In genomic region chr12:36439396-36439795, GRCm38 (mm10) we compare ENCODE assay signal across 20 mouse cellular contexts. TPM values are rescaled to one million over a fixed set of nuclear protein-coding genes. Genes with fewer than 3 reads are reported as not detected.
DNase-seq lines count a peak whose midpoint lies in the region; ATAC-seq and TF ChIP-seq lines count a peak whose summit lies in the region.
"Had no signal": no experiment of that assay in that cellular context is flagged by ENCODE, and none has a peak within 500 bp of the region (broad histone marks: within the 10 kb centered on the region; RNA-seq: fewer than 3 reads in every experiment).

No protein-coding gene starts in this region.

- H3K27ac ChIP-seq in liver, postnatal 0 days (ENCODE audit: low read depth) = no peak overlapping the region
- H3K27ac ChIP-seq in midbrain, embryonic 13.5 days = no peak overlapping the region
- H3K27ac ChIP-seq: heart, embryonic 10.5 days; heart, embryonic 15.5 days; hindbrain, embryonic 15.5 days had no signal

- no peak overlapping the region for H3K4me3 ChIP-seq in liver, postnatal 0 days (ENCODE audit: low read depth, low read length)
- H3K4me3 ChIP-seq in midbrain, embryonic 13.5 days (replicated peaks) = no peak overlapping the region
- H3K4me3 ChIP-seq: embryonic facial prominence, embryonic 13.5 days; heart, embryonic 10.5 days; heart, embryonic 15.5 days; hindbrain, embryonic 15.5 days had no signal

- no peak for TF ChIP-seq CTCF in liver, postnatal 0 days (IDR thresholded peaks at IDR 0.05; ENCODE audit: low read depth)

- no peak for DNase-seq in liver, postnatal 0 days
- DNase-seq in liver = no peak
- DNase-seq in frontal cortex, postnatal 25 days (ENCODE audit: low spot score in 2 of 2) = no peak
- no peak for DNase-seq in cerebellum, postnatal 36 days
- DNase-seq: adrenal gland, postnatal 10 days; cerebellum, adult 11 months; cerebellum, adult 8-10 months; cerebellum, postnatal 14 days; gastrocnemius, postnatal 36 days; heart, adult 18-20 months; heart, postnatal 14 days had no signal

- TF ChIP-seq EP300 in liver, postnatal 0 days (IDR thresholded peaks at IDR 0.05; ENCODE audit: low read depth) = no peak

- H3K36me3 ChIP-seq in liver, postnatal 0 days (replicated peaks; ENCODE audit: insufficient read depth, low read length) = no peaks in the 10 kb centered on the region
- H3K36me3 ChIP-seq in midbrain, embryonic 13.5 days = no peaks in the 10 kb centered on the region
- H3K36me3 ChIP-seq: embryonic facial prominence, embryonic 13.5 days; heart, embryonic 15.5 days; hindbrain, embryonic 15.5 days had no signal

- H3K4me1 ChIP-seq in liver, postnatal 0 days (ENCODE audit: insufficient read depth) = no peaks in the 10 kb centered on the region
- no peaks in the 10 kb centered on the region for H3K4me1 ChIP-seq in midbrain, embryonic 13.5 days (replicated peaks)
- H3K4me1 ChIP-seq: hindbrain, embryonic 15.5 days had no signal

- H3K4me2 ChIP-seq in liver, postnatal 0 days (ENCODE audit: low read depth, low read length) = no peak overlapping the region
- H3K4me2 ChIP-seq in midbrain, embryonic 13.5 days (replicated peaks) = no peak overlapping the region
- H3K4me2 ChIP-seq: embryonic facial prominence, embryonic 13.5 days; heart, embryonic 15.5 days; hindbrain, embryonic 15.5 days had no signal

- 0 out of 2 replicates have a peak, but pooled peaks have one; percentile 7 for ATAC-seq in liver, postnatal 0 days
- ATAC-seq in granulocyte monocyte progenitor cell, adult 5-6 weeks (replicated peaks; ENCODE audit: poor library complexity, severe bottlenecking) = peak; percentile 99
- ATAC-seq in neutrophil, adult 5-6 weeks (ENCODE audit: extremely low read depth, insufficient number of reproducible peaks, low FRiP score, poor library complexity, severe bottlenecking) = 0 out of 2 replicates have a peak, but pooled peaks have one; percentile 23
- no peak for ATAC-seq in midbrain, embryonic 13.5 days
- ATAC-seq: forebrain, embryonic 14.5 days; intestine, embryonic 16.5 days had no signal

- H3K9ac ChIP-seq in liver, postnatal 0 days (replicated peaks) = no peak overlapping the region
- H3K9ac ChIP-seq in midbrain, embryonic 13.5 days (replicated peaks) = no peak overlapping the region
- H3K9ac ChIP-seq: embryonic facial prominence, embryonic 13.5 days; heart, embryonic 15.5 days; hindbrain, embryonic 15.5 days had no signal

- no peaks in the 10 kb centered on the region for H3K9me3 ChIP-seq in liver, postnatal 0 days (ENCODE audit: low read length)
- no peaks in the 10 kb centered on the region for H3K9me3 ChIP-seq in midbrain, embryonic 13.5 days
- H3K9me3 ChIP-seq: heart, embryonic 10.5 days; heart, embryonic 15.5 days; hindbrain, embryonic 15.5 days had no signal

- H3K27me3 ChIP-seq in liver, postnatal 0 days (ENCODE audit: insufficient read depth, low read length) = no peaks in the 10 kb centered on the region
- no peaks in the 10 kb centered on the region for H3K27me3 ChIP-seq in midbrain, embryonic 13.5 days
- H3K27me3 ChIP-seq: embryonic facial prominence, embryonic 13.5 days; heart, embryonic 15.5 days; hindbrain, embryonic 15.5 days had no signal

- 66% methylated on average over 8 of the region's 8 CpGs for WGBS in liver, postnatal 0 days (ENCODE audit: insufficient replicate concordance)
- 91% methylated on average over 8 of the region's 8 CpGs for WGBS in midbrain, embryonic 13.5 days

RNA-seq across cellular contexts. Expression of gene D630036H23Rik, which starts 57.4 kb away (rescaled TPM):
- polyA plus RNA-seq in liver, postnatal 0 days (2015; fragmentation: Nextera tagmentation; extraction: Ambion mirVana) = 1.5 and 1.6 TPM in 2 replicates
- not detected in 2 replicates for total RNA-seq in granulocyte monocyte progenitor cell, adult 5-6 weeks (2014; fragmentation: Nextera tagmentation)
- 1.6 TPM in 1 of 2 replicates, not detected in the other for total RNA-seq in granulocyte monocyte progenitor cell, adult 5-6 weeks (2017)
- 1.1 TPM in 1 of 2 replicates, not detected in the other for total RNA-seq in neutrophil, adult 5-6 weeks (2017)
- 1.7 and 2.1 TPM in 2 replicates for polyA plus RNA-seq in midbrain, embryonic 13.5 days (2015; fragmentation: Nextera tagmentation; extraction: Ambion mirVana)

RNA-seq across cellular contexts. Expression of gene Ispd, which starts 58.1 kb away (rescaled TPM):
- 2.0 and 2.1 TPM in 2 replicates for polyA plus RNA-seq in liver, postnatal 0 days (2015; fragmentation: Nextera tagmentation; extraction: Ambion mirVana)
- 1.1 and 2.3 TPM in 2 replicates for total RNA-seq in granulocyte monocyte progenitor cell, adult 5-6 weeks (2014; fragmentation: Nextera tagmentation)
- total RNA-seq in granulocyte monocyte progenitor cell, adult 5-6 weeks (2017) = 2.6 and 3.1 TPM in 2 replicates
- total RNA-seq in neutrophil, adult 5-6 weeks (2017) = 1.0 and 1.5 TPM in 2 replicates
- polyA plus RNA-seq in midbrain, embryonic 13.5 days (2015; fragmentation: Nextera tagmentation; extraction: Ambion mirVana) = 10.9 and 11.7 TPM in 2 replicates
